Mouse (Mus musculus) kidney, postnatal 10 days (tissue): ENCODE data around the gene Cep19.
"Not testable (repeated sequence)": the region's sequence is repeated elsewhere in the genome, so short reads cannot be mapped to it uniquely, and the experiment has no call there.

ENCODE experiments used
- DNase-seq: peaks from one replicate; pipeline ENCODE4 v3.0.0; 2021; ENCODE audit warnings: mixed read lengths

Gene Cep19

GRCm38 (mm10) chr16:32099638-32100150 is at the start of gene Cep19, which contains the start of gene Pigx:
Gene Cep19, plus strand, starts transcription at chr16:32099800.
Gene Pigx, minus strand, starts transcription at chr16:32099740.
- DNase-seq, result peak; percentile 93

- DNase-seq, result no peak
Measured at GRCm38 (mm10) chr16:32058817-32059216, 40.8 kb upstream of the Cep19 start.

- DNase-seq, result no peak
Measured at GRCm38 (mm10) chr16:32059840-32060523, 39.6 kb upstream of the Cep19 start.

GRCm38 (mm10) chr16:32062226-32062625 is 37.4 kb upstream of the Cep19 start:
- DNase-seq, result no peak

GRCm38 (mm10) chr16:32063900-32064299 is 35.7 kb upstream of the Cep19 start:
- no peak for DNase-seq

GRCm38 (mm10) chr16:32066899-32067298 is 32.7 kb upstream of the Cep19 start:
- DNase-seq, result no peak

- DNase-seq, result peak; percentile 11
Measured at GRCm38 (mm10) chr16:32068389-32069300, 31.0 kb upstream of the Cep19 start.

- not testable (repeated sequence) for DNase-seq
Measured at GRCm38 (mm10) chr16:32070070-32070469, 29.5 kb upstream of the Cep19 start.

GRCm38 (mm10) chr16:32075762-32076161 is 23.8 kb upstream of the Cep19 start:
- DNase-seq, result no peak

GRCm38 (mm10) chr16:32076406-32076805 is 23.2 kb upstream of the Cep19 start:
- no peak for DNase-seq

GRCm38 (mm10) chr16:32077648-32078407 is 21.8 kb upstream of the Cep19 start:
- peak; percentile 9 for DNase-seq

- no peak for DNase-seq
Measured at GRCm38 (mm10) chr16:32078408-32078990, 21.1 kb upstream of the Cep19 start.

- DNase-seq, result peak; percentile 94
Measured at GRCm38 (mm10) chr16:32078991-32079511, 20.5 kb upstream of the Cep19 start, which contains the start of gene Pak2. Gene Pak2, minus strand, starts transcription at chr16:32079342.

GRCm38 (mm10) chr16:32087629-32088443 is 11.8 kb upstream of the Cep19 start:
- DNase-seq, result peak; percentile 75

- no peak for DNase-seq
Measured at GRCm38 (mm10) chr16:32091466-32091865, 8.1 kb upstream of the Cep19 start.

GRCm38 (mm10) chr16:32097757-32098156 is 1.8 kb upstream of the Cep19 start:
- not testable (repeated sequence) for DNase-seq

GRCm38 (mm10) chr16:32098897-32099637 is 533 bp upstream of the Cep19 start:
- no peak for DNase-seq

- no peak for DNase-seq
Measured at GRCm38 (mm10) chr16:32102295-32102694, 2.7 kb downstream of the Cep19 start.

- DNase-seq, result no peak
Measured at GRCm38 (mm10) chr16:32105698-32106097, 6.1 kb downstream of the Cep19 start.

GRCm38 (mm10) chr16:32107342-32108045 is 7.9 kb downstream of the Cep19 start:
- no peak for DNase-seq
